Mouse (Mus musculus): ENCODE measurements around the gene Usf1. TPM values are rescaled to one million over a fixed set of nuclear protein-coding genes. Genes with fewer than 3 reads are reported as not detected.

Gene Usf1
- polyA plus RNA-seq, 1 experiment from 2014 or later, result 113 TPM

- no peaks in the 10 kb centered on the region for H3K9me3 ChIP-seq
- H3K36me3 ChIP-seq, result no peaks in the 10 kb centered on the region
- H3K4me3 ChIP-seq (replicated peaks), result no peak overlapping the region
- peaks cover 21% of the 10 kb centered on the region for H3K4me1 ChIP-seq (replicated peaks)
- H3K9ac ChIP-seq (replicated peaks), result no peak overlapping the region
- peaks cover 15% of the 10 kb centered on the region for H3K27me3 ChIP-seq
- H3K4me2 ChIP-seq, result peak overlapping the region; percentile 35
- WGBS, result 13% methylated on average over 6 of the region's 6 CpGs
- no peak overlapping the region for H3K27ac ChIP-seq
- ATAC-seq (ENCODE audit: insufficient number of reproducible peaks, insufficient read depth, low FRiP score, low TSS enrichment, low read depth), result peak; percentile 33; the same call in 1 of the 2 replicates
Measured at GRCm38 (mm10) chr1:171387099-171387498, 24.0 kb upstream of the Usf1 start.

- Histone ChIP-seq H3K27ac (no peak within 1 kb of the TSS), H3K27me3 (peaks cover 6% of the 10 kb centered on the region), H3K9me3 (no peaks in the 10 kb centered on the region), H3K36me3 (no peaks in the 10 kb centered on the region), H3K4me3 (replicated peaks) (no peak within 1 kb of the TSS), H3K9ac (replicated peaks) (no peak within 1 kb of the TSS), H3K4me2 (no peak within 1 kb of the TSS), H3K4me1 (replicated peaks) (peaks cover 21% of the 10 kb centered on the region)
- ATAC-seq (ENCODE audit: insufficient number of reproducible peaks, insufficient read depth, low FRiP score, low TSS enrichment, low read depth), result no peak
- 79% methylated on average over 15 of the region's 15 CpGs for WGBS
Measured at GRCm38 (mm10) chr1:171388376-171389102, 22.6 kb upstream of the Usf1 start, which contains the start of gene Arhgap30. TSS of gene Arhgap30 (plus strand) at chr1:171388954.

GRCm38 (mm10) chr1:171390101-171390500 lies 21.0 kb upstream of the Usf1 start:
- 68% methylated on average over 4 of the region's 4 CpGs for WGBS
- no peaks in the 10 kb centered on the region for H3K36me3 ChIP-seq
- no peak overlapping the region for H3K27ac ChIP-seq
- no peak overlapping the region for H3K4me3 ChIP-seq (replicated peaks)
- H3K4me2 ChIP-seq, result no peak overlapping the region
- no peak for ATAC-seq (ENCODE audit: insufficient number of reproducible peaks, insufficient read depth, low FRiP score, low TSS enrichment, low read depth)
- H3K27me3 ChIP-seq, result peaks cover 5% of the 10 kb centered on the region
- H3K9me3 ChIP-seq, result no peaks in the 10 kb centered on the region
- H3K4me1 ChIP-seq (replicated peaks), result peaks cover 21% of the 10 kb centered on the region
- H3K9ac ChIP-seq (replicated peaks), result no peak overlapping the region

- Histone ChIP-seq H3K4me1 (replicated peaks) (no peaks in the 10 kb centered on the region), H3K4me2 (no peak overlapping the region), H3K9ac (replicated peaks) (no peak overlapping the region), H3K27me3 (no peaks in the 10 kb centered on the region), H3K36me3 (no peaks in the 10 kb centered on the region), H3K4me3 (replicated peaks) (no peak overlapping the region), H3K27ac (no peak overlapping the region), H3K9me3 (no peaks in the 10 kb centered on the region)
- WGBS, result 81% methylated on average over 4 of the region's 4 CpGs
- no peak for ATAC-seq (ENCODE audit: insufficient number of reproducible peaks, insufficient read depth, low FRiP score, low TSS enrichment, low read depth)
Measured at GRCm38 (mm10) chr1:171401821-171402220, 9.3 kb upstream of the Usf1 start.

- 75% methylated on average over 9 of the region's 9 CpGs for WGBS
- no peak for ATAC-seq (ENCODE audit: insufficient number of reproducible peaks, insufficient read depth, low FRiP score, low TSS enrichment, low read depth)
- no peak overlapping the region for H3K4me3 ChIP-seq (replicated peaks)
- H3K4me1 ChIP-seq (replicated peaks), result no peaks in the 10 kb centered on the region
- no peak overlapping the region for H3K27ac ChIP-seq
- H3K9ac ChIP-seq (replicated peaks), result no peak overlapping the region; the same call in 1 of the 2 replicates
- H3K9me3 ChIP-seq, result no peaks in the 10 kb centered on the region
- no peaks in the 10 kb centered on the region for H3K36me3 ChIP-seq
- no peak overlapping the region for H3K4me2 ChIP-seq
- H3K27me3 ChIP-seq, result no peaks in the 10 kb centered on the region
Measured at GRCm38 (mm10) chr1:171402991-171403390, 8.1 kb upstream of the Usf1 start.

- H3K27ac ChIP-seq, result no peak overlapping the region
- 76% methylated on average over 5 of the region's 5 CpGs for WGBS
- no peaks in the 10 kb centered on the region for H3K36me3 ChIP-seq
- no peaks in the 10 kb centered on the region for H3K9me3 ChIP-seq
- H3K4me1 ChIP-seq (replicated peaks), result peaks cover 1% of the 10 kb centered on the region; the same call in 1 of the 2 replicates
- no peak overlapping the region for H3K9ac ChIP-seq (replicated peaks)
- no peak overlapping the region for H3K4me2 ChIP-seq
- peaks cover 9% of the 10 kb centered on the region for H3K27me3 ChIP-seq
- ATAC-seq (ENCODE audit: insufficient number of reproducible peaks, insufficient read depth, low FRiP score, low TSS enrichment, low read depth), result no peak
- H3K4me3 ChIP-seq (replicated peaks), result no peak overlapping the region
Measured at GRCm38 (mm10) chr1:171407263-171407662, 3.9 kb upstream of the Usf1 start.

GRCm38 (mm10) chr1:171410231-171410630 lies 882 bp upstream of the Usf1 start:
- no peak overlapping the region for H3K9ac ChIP-seq (replicated peaks)
- peaks cover 11% of the 10 kb centered on the region for H3K36me3 ChIP-seq
- no peak overlapping the region for H3K4me3 ChIP-seq (replicated peaks)
- H3K27me3 ChIP-seq, result peaks cover 9% of the 10 kb centered on the region
- ATAC-seq (ENCODE audit: insufficient number of reproducible peaks, insufficient read depth, low FRiP score, low TSS enrichment, low read depth), result no peak
- H3K4me2 ChIP-seq, result no peak overlapping the region
- H3K9me3 ChIP-seq, result no peaks in the 10 kb centered on the region
- H3K27ac ChIP-seq, result no peak overlapping the region
- H3K4me1 ChIP-seq (replicated peaks), result peaks cover 18% of the 10 kb centered on the region
- 95% methylated on average over 1 of the region's 1 CpGs for WGBS

GRCm38 (mm10) chr1:171411492-171411941 lies 404 bp downstream of the Usf1 start:
- Histone ChIP-seq H3K9me3 (no peaks in the 10 kb centered on the region), H3K36me3 (peaks cover 24% of the 10 kb centered on the region), H3K27ac (peak overlapping the region; percentile 91), H3K27me3 (peaks cover 9% of the 10 kb centered on the region), H3K4me1 (replicated peaks) (peaks cover 18% of the 10 kb centered on the region), H3K4me3 (replicated peaks) (peak overlapping the region; percentile 97), H3K9ac (replicated peaks) (peak overlapping the region; percentile 94), H3K4me2 (peak overlapping the region; percentile 65)
- under 1% methylated on average over 39 of the region's 39 CpGs for WGBS
- ATAC-seq (ENCODE audit: insufficient number of reproducible peaks, insufficient read depth, low FRiP score, low TSS enrichment, low read depth), result peak; percentile 77

GRCm38 (mm10) chr1:171412001-171412441 lies 908 bp downstream of the Usf1 start:
- Histone ChIP-seq H3K36me3 (peaks cover 29% of the 10 kb centered on the region), H3K9me3 (no peaks in the 10 kb centered on the region), H3K27me3 (peaks cover 9% of the 10 kb centered on the region), H3K9ac (replicated peaks) (peak overlapping the region; percentile 94), H3K4me3 (replicated peaks) (peak overlapping the region; percentile 97), H3K4me1 (replicated peaks) (peaks cover 18% of the 10 kb centered on the region), H3K4me2 (peak overlapping the region; percentile 65), H3K27ac (peak overlapping the region; percentile 91)
- ATAC-seq (ENCODE audit: insufficient number of reproducible peaks, insufficient read depth, low FRiP score, low TSS enrichment, low read depth), result peak; percentile 18; the same call in 1 of the 2 replicates
- 3% methylated on average over 20 of the region's 20 CpGs for WGBS

GRCm38 (mm10) chr1:171412446-171412845 lies 1.3 kb downstream of the Usf1 start:
- H3K4me2 ChIP-seq, result peak overlapping the region; percentile 65
- peaks cover 33% of the 10 kb centered on the region for H3K36me3 ChIP-seq
- no peak for ATAC-seq (ENCODE audit: insufficient number of reproducible peaks, insufficient read depth, low FRiP score, low TSS enrichment, low read depth)
- peak overlapping the region; percentile 91; the same call in 1 of the 2 replicates for H3K27ac ChIP-seq
- H3K4me3 ChIP-seq (replicated peaks), result peak overlapping the region; percentile 97
- peak overlapping the region; percentile 94 for H3K9ac ChIP-seq (replicated peaks)
- WGBS, result 58% methylated on average over 3 of the region's 3 CpGs
- H3K27me3 ChIP-seq, result peaks cover 9% of the 10 kb centered on the region
- H3K9me3 ChIP-seq, result no peaks in the 10 kb centered on the region
- peaks cover 18% of the 10 kb centered on the region for H3K4me1 ChIP-seq (replicated peaks)

GRCm38 (mm10) chr1:171413608-171414007 lies 2.5 kb downstream of the Usf1 start:
- H3K9ac ChIP-seq (replicated peaks), result no peak overlapping the region
- H3K36me3 ChIP-seq, result peaks cover 44% of the 10 kb centered on the region
- peaks cover 18% of the 10 kb centered on the region for H3K4me1 ChIP-seq (replicated peaks)
- no peak for ATAC-seq (ENCODE audit: insufficient number of reproducible peaks, insufficient read depth, low FRiP score, low TSS enrichment, low read depth)
- peaks cover 7% of the 10 kb centered on the region for H3K27me3 ChIP-seq
- H3K4me2 ChIP-seq, result no peak overlapping the region
- H3K27ac ChIP-seq, result no peak overlapping the region
- no peaks in the 10 kb centered on the region for H3K9me3 ChIP-seq
- WGBS, result 81% methylated on average over 8 of the region's 8 CpGs
- H3K4me3 ChIP-seq (replicated peaks), result no peak overlapping the region

Measured in limb, embryonic 12.5 days (tissue).